Mouse (Mus musculus) embryonic facial prominence, embryonic 15.5 days (tissue): ENCODE data around the gene Art1. TPM values are rescaled to one million over a fixed set of nuclear protein-coding genes. Genes with fewer than 3 reads are reported as not detected.

Source experiments
- ATAC-seq: fragments of 200-750 bp; cut with Nextera tagmentation; 2 replicates; pipeline ENCODE4 v1.8.0; 2017; ENCODE audit warnings: low read depth, moderate TSS enrichment; ENCODE audit not compliant: insufficient number of reproducible peaks, low FRiP score, low TSS enrichment
- H3K27ac ChIP-seq: fragments of 300-500 bp; sonication (generic); replicated peaks from 2 replicates; pipeline ENCODE4 v1.5.1; 2015; ENCODE audit warnings: mild to moderate bottlenecking, inconsistent platforms
- H3K27me3 ChIP-seq: fragments of 300-500 bp; sonication (generic); 2 replicates; pipeline ENCODE4 v1.6.1; 2015; ENCODE audit warnings: inconsistent platforms
- H3K36me3 ChIP-seq: fragments of 300-500 bp; sonication (generic); 2 replicates; pipeline ENCODE4 v1.6.1; 2015; ENCODE audit warnings: mild to moderate bottlenecking, inconsistent platforms
- H3K4me1 ChIP-seq: fragments of 300-500 bp; sonication (generic); 2 replicates; pipeline ENCODE4 v1.6.1; 2015; ENCODE audit warnings: inconsistent platforms
- H3K4me2 ChIP-seq: fragments of 300-500 bp; sonication (generic); replicated peaks from 2 replicates; pipeline ENCODE4 v1.6.1; 2015; ENCODE audit warnings: mild to moderate bottlenecking, inconsistent platforms
- H3K4me3 ChIP-seq: fragments of 300-500 bp; sonication (generic); replicated peaks from 2 replicates; pipeline ENCODE4 v1.5.1; 2015; ENCODE audit warnings: mild to moderate bottlenecking, inconsistent platforms
- H3K9ac ChIP-seq: fragments of 300-500 bp; sonication (generic); 2 replicates; pipeline ENCODE4 v1.6.1; 2015; ENCODE audit warnings: inconsistent platforms
- H3K9me3 ChIP-seq: fragments of 300-500 bp; sonication (generic); replicated peaks from 2 replicates; pipeline ENCODE4 v1.6.1; 2016; ENCODE audit warnings: inconsistent platforms
- WGBS: fragments of 180-500 bp; shearing (Covaris S2); methylation state at CpG from one replicate; pipeline ENCODE4 v1.1.7; 2015; 5-methylcytosine and 5-hydroxymethylcytosine counted together
- polyA plus RNA-seq: library from polyadenylated mRNA; unstranded; fragments of >200 nt; fragmentation: Nextera tagmentation; extraction: Ambion mirVana; gene quantifications from 2 replicates; pipeline ENCODE4 v1.2.1, GENCODE M21; 2015

Art1 gene
- polyA plus RNA-seq, 1 experiment from 2014 or later, result 13.2 TPM

DNA sequence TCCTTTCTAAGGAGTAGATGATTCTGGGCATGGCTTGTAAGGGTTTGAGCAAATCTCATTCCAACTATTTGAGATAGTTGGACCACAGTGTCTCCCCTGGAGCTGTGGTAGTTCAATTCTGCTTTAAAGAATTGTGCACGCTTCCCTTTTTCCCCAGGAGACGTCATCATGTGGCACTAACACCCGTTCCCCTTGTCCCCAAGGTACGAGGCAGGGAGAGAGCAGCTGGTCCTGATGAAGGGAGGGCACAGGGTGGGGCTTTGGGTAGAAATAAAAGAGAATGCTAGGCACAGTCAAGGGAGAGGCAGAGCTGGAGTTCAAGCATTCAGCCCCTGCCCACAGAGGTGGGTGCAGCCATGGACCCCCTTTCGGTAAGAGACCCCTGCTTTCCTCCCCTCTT, 18.7 kb upstream of the Art1 start, which contains the start of gene Trpc2:
Gene Trpc2 (plus strand): TSS at position 301 of the 400 bp plus-strand sequence.
- WGBS, result 66% methylated on average over 5 of the region's 5 CpGs
- Histone ChIP-seq H3K27ac (no peak within 1 kb of the TSS), H3K9me3 (no peaks in the 10 kb centered on the region), H3K4me3 (no peak within 1 kb of the TSS), H3K9ac (no peak within 1 kb of the TSS), H3K27me3 (no peaks in the 10 kb centered on the region), H3K36me3 (peaks cover 52% of the 10 kb centered on the region), H3K4me2 (no peak within 1 kb of the TSS), H3K4me1 (no peaks in the 10 kb centered on the region)
- peak; percentile 45; the same call in 1 of the 2 replicates for ATAC-seq

DNA sequence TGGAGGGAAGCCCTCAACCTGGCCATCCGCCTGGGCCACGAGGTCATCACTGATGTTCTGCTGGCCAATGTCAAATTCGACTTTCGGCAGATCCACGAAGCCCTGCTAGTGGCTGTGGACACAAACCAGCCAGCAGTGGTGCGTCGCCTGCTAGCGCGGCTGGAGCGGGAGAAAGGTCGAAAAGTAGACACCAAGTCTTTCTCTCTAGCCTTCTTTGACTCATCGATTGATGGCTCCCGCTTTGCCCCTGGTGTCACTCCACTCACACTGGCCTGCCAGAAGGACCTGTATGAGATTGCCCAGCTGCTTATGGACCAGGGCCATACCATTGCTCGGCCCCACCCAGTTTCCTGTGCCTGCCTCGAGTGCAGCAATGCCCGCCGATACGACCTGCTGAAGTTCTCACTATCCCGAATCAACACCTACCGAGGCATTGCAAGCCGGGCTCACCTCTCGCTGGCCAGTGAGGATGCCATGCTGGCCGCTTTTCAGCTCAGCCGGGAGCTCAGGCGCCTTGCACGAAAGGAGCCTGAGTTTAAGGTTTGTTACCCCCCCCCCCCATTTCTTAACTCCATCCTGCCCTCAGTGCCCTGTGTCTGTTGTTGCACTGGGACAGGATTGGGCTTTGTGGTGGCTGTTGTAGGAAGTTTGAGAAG, 17.4 kb upstream of the Art1 start:
- 92% methylated on average over 26 of the region's 26 CpGs for WGBS
- peaks cover 47% of the 10 kb centered on the region for H3K36me3 ChIP-seq
- no peak overlapping the region for H3K4me2 ChIP-seq
- no peak overlapping the region for H3K27ac ChIP-seq
- H3K9ac ChIP-seq, result no peak overlapping the region
- H3K4me1 ChIP-seq, result no peaks in the 10 kb centered on the region
- H3K9me3 ChIP-seq, result no peaks in the 10 kb centered on the region
- H3K4me3 ChIP-seq, result no peak overlapping the region
- ATAC-seq, result no peak
- H3K27me3 ChIP-seq, result no peaks in the 10 kb centered on the region

DNA sequence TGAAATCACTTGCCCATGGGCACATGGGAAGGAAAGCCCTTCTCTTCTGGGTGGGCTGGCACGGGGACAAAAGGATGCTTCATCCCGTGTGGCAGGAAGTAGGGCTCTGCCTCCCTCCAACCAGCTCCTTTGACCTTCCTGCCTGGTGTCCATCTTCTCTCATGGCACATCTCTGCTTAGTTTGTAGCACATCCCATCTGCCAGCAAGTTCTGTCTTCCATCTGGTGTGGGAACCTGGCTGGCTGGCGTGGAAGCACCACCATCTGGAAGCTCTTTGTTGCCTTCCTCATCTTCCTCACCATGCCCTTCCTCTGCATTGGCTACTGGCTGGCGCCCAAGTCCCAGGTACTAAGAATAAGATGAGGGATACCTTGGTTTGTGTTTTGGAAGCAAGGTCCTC, 14.2 kb upstream of the Art1 start:
- Histone ChIP-seq H3K4me1 (no peaks in the 10 kb centered on the region), H3K27ac (no peak overlapping the region), H3K36me3 (peaks cover 27% of the 10 kb centered on the region), H3K27me3 (no peaks in the 10 kb centered on the region), H3K9ac (no peak overlapping the region), H3K4me2 (no peak overlapping the region), H3K4me3 (no peak overlapping the region), H3K9me3 (no peaks in the 10 kb centered on the region)
- WGBS, result 75% methylated on average over 4 of the region's 4 CpGs
- no peak for ATAC-seq

DNA sequence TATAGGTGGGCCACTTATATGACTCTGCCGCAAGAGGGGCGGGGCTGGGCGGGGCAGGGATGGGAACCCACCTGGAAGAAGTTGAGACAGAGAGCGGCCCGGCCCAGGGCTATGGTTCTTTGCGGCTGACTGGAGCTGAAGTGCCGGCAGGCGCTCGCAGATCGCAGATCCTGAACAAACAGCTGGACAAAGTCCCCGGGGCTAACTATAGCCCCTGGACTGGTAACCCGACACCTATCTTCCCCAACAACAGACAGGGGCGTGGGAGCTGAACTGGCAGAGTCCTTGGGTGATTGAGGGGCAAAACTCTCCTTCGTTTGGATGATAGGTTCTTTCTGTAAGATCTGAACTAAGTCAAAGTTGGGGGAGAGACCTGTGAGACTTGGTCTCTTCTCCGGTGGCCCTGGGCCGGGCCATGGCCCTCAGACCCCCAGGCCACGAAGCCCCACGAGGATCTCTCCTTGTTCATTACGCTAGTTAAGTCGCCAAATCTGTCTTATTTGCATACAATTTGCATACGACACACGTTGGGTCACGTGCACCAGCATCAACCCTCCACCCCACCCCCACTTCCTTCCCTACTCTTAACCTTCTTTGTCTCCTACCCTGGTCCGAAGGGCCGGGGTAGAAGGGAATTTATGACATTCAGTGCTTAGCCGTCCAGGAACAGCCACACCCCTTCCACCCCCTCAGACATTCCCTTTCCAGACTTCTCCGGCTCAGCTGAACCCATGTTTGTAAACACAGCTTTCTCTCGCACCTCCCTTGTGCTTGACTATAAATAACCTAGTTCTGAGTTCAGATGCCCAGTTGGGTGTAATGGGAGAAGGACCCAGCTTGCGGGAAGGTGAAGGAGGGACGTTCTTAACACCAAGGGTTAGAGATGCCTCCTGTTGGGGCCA, 1.5 kb upstream of the Art1 start:
- Histone ChIP-seq H3K4me2 (peak overlapping the region; percentile 45), H3K4me1 (0 out of 2 replicates have a peak, but pooled peaks cover 15% of the 10 kb centered on the region), H3K36me3 (no peaks in the 10 kb centered on the region), H3K4me3 (peak overlapping the region; percentile 23), H3K27me3 (no peaks in the 10 kb centered on the region), H3K27ac (peak overlapping the region; percentile 35), H3K9ac (no peak overlapping the region), H3K9me3 (no peaks in the 10 kb centered on the region)
- WGBS, result 4% methylated on average over 30 of the region's 30 CpGs
- ATAC-seq, result peak; percentile 55

DNA sequence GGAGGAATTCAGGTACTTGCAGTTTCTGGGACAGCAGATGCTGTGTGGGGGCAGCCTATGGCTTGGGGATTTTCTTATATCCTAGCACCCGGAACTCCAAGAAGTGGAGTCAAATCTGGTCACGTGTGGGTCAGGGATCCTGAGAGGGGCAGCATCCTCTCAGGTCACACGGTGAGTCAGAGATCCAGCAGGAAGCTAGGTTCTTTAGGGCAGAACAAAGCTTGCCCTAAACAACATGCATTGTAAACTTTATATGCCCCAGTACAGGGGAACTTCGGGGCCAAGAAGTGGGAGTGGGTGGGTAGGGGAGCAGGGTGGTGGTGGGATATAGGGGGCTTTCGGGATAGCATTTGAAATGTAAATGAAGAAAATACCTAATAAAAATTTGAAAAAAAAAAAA, 675 bp upstream of the Art1 start:
- ATAC-seq, result no peak
- no peak overlapping the region for H3K4me3 ChIP-seq
- WGBS, result 67% methylated on average over 5 of the region's 5 CpGs
- no peaks in the 10 kb centered on the region for H3K27me3 ChIP-seq
- H3K4me2 ChIP-seq, result no peak overlapping the region
- no peak overlapping the region for H3K9ac ChIP-seq
- H3K27ac ChIP-seq, result no peak overlapping the region
- H3K4me1 ChIP-seq, result 0 out of 2 replicates have a peak, but pooled peaks cover 15% of the 10 kb centered on the region
- no peaks in the 10 kb centered on the region for H3K36me3 ChIP-seq
- no peaks in the 10 kb centered on the region for H3K9me3 ChIP-seq

DNA sequence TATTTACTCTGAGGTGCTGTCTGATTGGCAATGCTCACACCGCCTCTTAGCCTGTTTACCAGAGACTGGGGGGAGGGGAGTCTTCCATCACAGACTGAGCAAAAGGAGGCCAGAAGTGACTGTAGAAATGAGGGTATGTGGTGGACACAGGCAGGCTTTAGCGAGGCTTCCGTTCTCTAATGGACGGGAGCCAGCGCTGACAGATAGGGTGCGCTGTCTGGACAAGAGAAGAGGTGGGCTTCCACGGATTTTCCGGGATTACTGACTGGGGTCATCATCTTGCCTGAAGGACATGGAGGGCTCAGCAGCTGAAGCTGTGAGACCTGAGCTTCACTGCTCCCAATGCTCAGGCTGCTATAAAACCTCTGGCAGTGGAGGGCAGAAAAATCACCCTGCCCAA, 698 bp downstream of the Art1 start:
- Histone ChIP-seq H3K9ac (no peak overlapping the region), H3K4me1 (peaks cover 23% of the 10 kb centered on the region), H3K4me2 (no peak overlapping the region), H3K36me3 (no peaks in the 10 kb centered on the region), H3K9me3 (no peaks in the 10 kb centered on the region), H3K4me3 (no peak overlapping the region), H3K27me3 (no peaks in the 10 kb centered on the region), H3K27ac (no peak overlapping the region)
- WGBS, result 43% methylated on average over 8 of the region's 8 CpGs
- ATAC-seq, result no peak

DNA sequence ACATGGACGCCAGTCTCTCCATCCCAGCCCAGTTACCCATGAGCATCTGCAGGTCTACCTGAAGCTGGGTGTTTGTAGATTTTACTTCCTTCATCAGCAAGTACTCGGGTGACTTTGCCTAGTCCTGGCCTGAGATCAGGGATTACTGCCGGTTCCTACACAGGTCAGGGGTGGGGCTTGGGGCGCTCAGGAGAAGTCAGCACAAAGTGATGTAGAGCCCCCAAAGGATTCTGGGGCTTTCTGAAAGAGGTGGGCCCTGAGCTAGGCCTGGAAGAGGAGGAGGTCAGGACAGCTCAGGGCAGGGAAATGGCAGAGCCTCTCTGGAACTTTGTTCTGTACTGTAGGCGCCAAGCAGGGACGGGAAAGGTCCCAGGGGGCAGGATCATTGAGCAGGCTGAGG, 1.2 kb downstream of the Art1 start:
- Histone ChIP-seq H3K9me3 (no peaks in the 10 kb centered on the region), H3K4me3 (no peak overlapping the region), H3K4me1 (peaks cover 23% of the 10 kb centered on the region), H3K4me2 (no peak overlapping the region), H3K27me3 (no peaks in the 10 kb centered on the region), H3K36me3 (no peaks in the 10 kb centered on the region), H3K9ac (no peak overlapping the region), H3K27ac (no peak overlapping the region)
- 45% methylated on average over 6 of the region's 6 CpGs for WGBS
- ATAC-seq, result no peak

DNA sequence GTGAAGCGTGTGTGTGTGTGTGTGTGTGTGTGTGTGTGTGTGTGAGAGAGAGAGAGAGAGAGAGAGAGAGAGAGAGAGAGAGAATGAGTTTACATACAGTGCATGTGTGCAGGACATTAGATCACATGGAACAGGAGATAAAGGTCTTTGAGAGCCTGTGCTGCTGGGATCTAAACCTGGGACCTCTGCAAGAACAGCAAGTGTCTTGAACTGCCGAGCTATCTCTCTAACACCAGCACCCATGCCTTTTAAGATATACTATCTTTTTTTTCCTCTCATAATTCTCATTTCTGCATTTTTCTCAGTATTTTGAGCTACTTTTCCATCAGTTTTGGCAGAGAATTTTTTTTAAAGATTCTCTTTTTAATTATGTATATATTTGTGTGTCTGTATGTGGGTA, 2.0 kb downstream of the Art1 start:
- H3K36me3 ChIP-seq, result no peaks in the 10 kb centered on the region
- H3K9me3 ChIP-seq, result no peaks in the 10 kb centered on the region
- no peak overlapping the region for H3K4me2 ChIP-seq
- H3K4me1 ChIP-seq, result peaks cover 23% of the 10 kb centered on the region
- H3K27ac ChIP-seq, result no peak overlapping the region
- no peak overlapping the region for H3K4me3 ChIP-seq
- H3K9ac ChIP-seq, result no peak overlapping the region
- 85% methylated on average over 2 of the region's 2 CpGs for WGBS
- ATAC-seq, result no peak
- no peaks in the 10 kb centered on the region for H3K27me3 ChIP-seq

DNA sequence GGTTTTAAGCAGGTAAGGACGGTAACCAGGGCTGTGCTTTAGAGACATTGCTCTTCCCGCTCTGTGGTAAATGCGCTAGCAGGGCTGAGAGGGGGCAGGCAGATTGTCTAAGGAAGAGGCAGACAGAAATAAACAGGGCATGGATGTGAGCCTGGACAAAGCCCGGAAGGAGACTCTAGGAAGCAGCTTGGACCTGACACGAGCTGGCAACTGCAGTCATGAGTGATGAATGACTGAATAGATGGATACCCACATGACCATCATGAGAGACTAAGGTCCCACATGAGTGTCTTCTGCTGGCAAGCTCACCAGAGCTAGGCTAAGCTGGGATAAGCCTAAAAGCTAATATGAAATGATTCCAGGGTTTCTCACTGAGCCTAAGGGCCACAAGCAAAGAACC, 2.6 kb downstream of the Art1 start:
- H3K9ac ChIP-seq, result no peak overlapping the region
- H3K27me3 ChIP-seq, result no peaks in the 10 kb centered on the region
- H3K4me1 ChIP-seq, result peaks cover 21% of the 10 kb centered on the region
- H3K4me3 ChIP-seq, result no peak overlapping the region
- no peak overlapping the region for H3K27ac ChIP-seq
- ATAC-seq, result no peak
- 72% methylated on average over 5 of the region's 5 CpGs for WGBS
- H3K9me3 ChIP-seq, result no peaks in the 10 kb centered on the region
- no peaks in the 10 kb centered on the region for H3K36me3 ChIP-seq
- no peak overlapping the region for H3K4me2 ChIP-seq

DNA sequence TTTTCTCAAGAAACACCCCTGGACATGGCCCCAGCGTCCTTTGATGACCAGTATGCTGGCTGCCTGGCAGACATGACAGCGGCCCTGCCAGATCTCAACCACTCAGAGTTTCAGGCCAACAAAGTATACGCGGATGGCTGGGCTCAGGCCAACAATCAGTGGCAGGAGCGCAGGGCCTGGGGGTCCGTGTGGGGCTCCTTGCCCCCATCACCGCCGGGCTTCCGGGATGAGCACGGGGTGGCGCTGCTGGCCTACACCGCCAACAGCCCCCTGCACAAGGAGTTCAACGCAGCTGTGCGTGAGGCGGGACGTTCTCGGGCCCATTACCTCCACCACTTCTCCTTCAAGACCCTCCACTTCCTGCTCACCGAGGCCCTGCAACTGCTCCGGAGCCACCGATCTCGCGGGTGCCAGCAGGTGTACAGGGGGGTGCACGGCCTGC, 5.2 kb downstream of the Art1 start:
- Histone ChIP-seq H3K9me3 (no peaks in the 10 kb centered on the region), H3K4me3 (peak overlapping the region; percentile 26), H3K27ac (no peak overlapping the region), H3K4me2 (peak overlapping the region; percentile 47), H3K36me3 (no peaks in the 10 kb centered on the region), H3K27me3 (no peaks in the 10 kb centered on the region), H3K9ac (peak overlapping the region; percentile 19; the same call in 1 of the 2 replicates), H3K4me1 (peaks cover 8% of the 10 kb centered on the region)
- no peak for ATAC-seq
- 16% methylated on average over 23 of the region's 23 CpGs for WGBS

DNA sequence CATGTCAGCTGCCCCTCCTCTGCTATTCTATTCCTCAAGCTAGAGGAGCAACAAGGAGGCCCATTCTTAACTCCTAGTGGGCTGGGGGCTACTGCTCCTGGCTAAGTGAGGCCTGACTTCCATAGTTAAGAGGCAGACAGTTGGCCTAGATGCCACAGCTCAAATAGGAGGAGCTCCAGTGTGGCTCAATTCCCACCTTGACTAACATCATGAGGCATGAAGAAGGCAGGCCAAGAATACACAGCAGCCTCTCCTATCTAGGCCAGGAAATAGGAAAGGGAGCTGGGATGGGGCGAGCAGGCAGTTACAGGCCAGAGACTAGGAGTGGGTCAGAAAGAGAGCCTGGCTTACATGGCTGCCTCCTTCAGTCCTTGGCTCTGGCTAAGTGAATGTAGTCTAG, 6.7 kb downstream of the Art1 start:
- Histone ChIP-seq H3K9ac (no peak overlapping the region), H3K4me1 (peaks cover 8% of the 10 kb centered on the region), H3K9me3 (no peaks in the 10 kb centered on the region), H3K36me3 (no peaks in the 10 kb centered on the region), H3K4me2 (no peak overlapping the region), H3K27me3 (no peaks in the 10 kb centered on the region), H3K4me3 (no peak overlapping the region), H3K27ac (no peak overlapping the region)
- ATAC-seq, result no peak
- WGBS, result 88% methylated on average over 1 of the region's 1 CpGs
